ENCODE assay signal across 8 mouse cellular contexts in the genomic region with DNA sequence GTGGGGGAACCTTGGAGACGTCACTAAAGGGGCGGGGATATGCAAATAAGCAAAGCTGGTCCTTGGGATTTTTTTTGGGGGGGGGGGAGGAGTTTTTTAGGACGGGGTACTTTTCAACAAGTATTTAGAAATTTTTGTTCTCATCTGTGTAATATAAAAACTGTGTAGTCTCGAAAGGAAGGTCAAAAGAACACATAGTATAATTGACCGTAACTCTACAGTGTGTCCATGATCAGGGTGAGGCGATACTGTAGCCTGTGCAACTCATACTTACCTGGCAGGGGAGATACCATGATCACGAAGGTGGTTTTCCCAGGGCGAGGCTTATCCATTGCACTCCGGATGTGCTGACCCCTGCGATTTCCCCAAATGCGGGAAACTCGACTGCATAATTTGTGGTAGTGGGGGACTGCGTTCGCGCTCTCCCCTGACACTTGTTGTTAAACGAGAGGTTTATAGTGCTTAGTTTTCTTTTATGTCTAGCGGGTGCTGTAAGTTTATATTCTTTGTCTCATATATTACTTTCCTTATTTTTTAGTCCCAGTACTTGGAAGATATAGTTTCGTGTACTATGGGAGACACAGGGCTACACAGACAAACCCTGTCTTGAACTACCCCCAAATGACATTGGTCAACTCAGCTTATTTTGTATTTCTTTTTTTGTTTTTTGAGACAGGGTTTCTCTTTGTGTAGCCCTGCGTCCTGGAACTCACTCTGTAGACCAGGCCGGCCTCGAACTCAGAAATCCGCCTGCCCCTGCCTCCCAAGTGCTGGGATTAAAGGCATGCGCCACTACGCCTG. TPM values are rescaled to one million over a fixed set of nuclear protein-coding genes. Genes with fewer than 3 reads are reported as not detected.
DNase-seq lines count a peak whose midpoint lies in the region; ATAC-seq and TF ChIP-seq lines count a peak whose summit lies in the region.
"Not testable (repeated sequence)": the region's sequence is repeated elsewhere in the genome, so short reads cannot be mapped to it uniquely, and the experiment has no call there.

No protein-coding gene starts in this region.

- DNase-seq in G1E (ENCODE audit: low spot score) = peak; percentile 53
- DNase-seq in cerebellum, adult 2 months = peak; percentile 87
- DNase-seq in forebrain, postnatal 0 days = peak; percentile 94
- peak; percentile 85 for DNase-seq in heart, postnatal 4 days
- DNase-seq in layer of hippocampus, adult 2 months (ENCODE audit: low spot score in 2 of 2) = peak; percentile 71 to 78
- peak; percentile 72 for DNase-seq in lung, adult 2 months
- DNase-seq in testis, postnatal 10 days (ENCODE audit: low spot score) = peak; percentile 87

- peaks cover 33% of the 10 kb centered on the region for H3K4me1 ChIP-seq in G1E (ENCODE audit: insufficient read depth, low read depth, low read length)
- H3K4me1 ChIP-seq in cerebellum, adult 2 months (ENCODE audit: control insufficient read depth, insufficient read depth, low read length); forebrain, postnatal 0 days (ENCODE audit: insufficient read depth); lung, adult 2 months (ENCODE audit: control insufficient read depth, insufficient read depth, low read length): not testable (repeated sequence)
- peaks cover 22% of the 10 kb centered on the region for H3K4me1 ChIP-seq in neural tube, embryonic 15.5 days

- not testable (repeated sequence) for H3K27ac ChIP-seq in cerebellum, adult 2 months (ENCODE audit: insufficient read depth, low read length)
- peak overlapping the region; percentile 66 for H3K27ac ChIP-seq in forebrain, postnatal 0 days (ENCODE audit: low read depth, low read length)
- H3K27ac ChIP-seq in layer of hippocampus, adult 2 months = peak overlapping the region; percentile 89
- peak overlapping the region; percentile 82 for H3K27ac ChIP-seq in neural tube, embryonic 15.5 days (replicated peaks)

- H3K4me3 ChIP-seq in G1E (ENCODE audit: low read depth, low read length) = peak overlapping the region; percentile 45; the same call in 1 of the 2 replicates
- H3K4me3 ChIP-seq in cerebellum, adult 2 months (replicated peaks; ENCODE audit: insufficient read depth, low read depth, low read length) = peak overlapping the region; percentile 20
- H3K4me3 ChIP-seq in forebrain, postnatal 0 days (ENCODE audit: low read depth, low read length) = peak overlapping the region; percentile 29
- H3K4me3 ChIP-seq in layer of hippocampus, adult 2 months = peak overlapping the region; percentile 52
- H3K4me3 ChIP-seq in lung, adult 2 months (replicated peaks; ENCODE audit: extremely low read depth, low read depth, low read length) = peak overlapping the region; percentile 43
- peak overlapping the region; percentile 36 for H3K4me3 ChIP-seq in neural tube, embryonic 15.5 days (replicated peaks)

- ATAC-seq in G1E (ENCODE audit: extremely low read depth, insufficient number of reproducible peaks, low FRiP score, poor library complexity, severe bottlenecking) = peak; percentile 69
- ATAC-seq in forebrain, postnatal 0 days = peak; percentile 85
- peak; percentile 88 for ATAC-seq in neural tube, embryonic 15.5 days (ENCODE audit: low FRiP score)

- H3K9me3 ChIP-seq in G1E (replicated peaks); forebrain, postnatal 0 days (ENCODE audit: low read length); neural tube, embryonic 15.5 days (replicated peaks): not testable (repeated sequence)

- H3K9ac ChIP-seq in forebrain, postnatal 0 days = peak overlapping the region; percentile 29
- peak overlapping the region; percentile 26; the same call in 1 of the 2 replicates for H3K9ac ChIP-seq in neural tube, embryonic 15.5 days (replicated peaks)

- WGBS in cerebellum, adult 2 months = 3% methylated on average over 24 of the region's 24 CpGs
- WGBS in forebrain, postnatal 0 days = under 1% methylated on average over 23 of the region's 24 CpGs
- 2% methylated on average over 24 of the region's 24 CpGs for WGBS in lung, adult 2 months
- WGBS in neural tube, embryonic 15.5 days = under 1% methylated on average over 24 of the region's 24 CpGs

- not testable (repeated sequence) for H3K27me3 ChIP-seq in G1E (ENCODE audit: insufficient read depth, low read length); cerebellum, adult 2 months (ENCODE audit: control insufficient read depth, insufficient read depth, low read length); forebrain, postnatal 0 days (ENCODE audit: insufficient read depth, low read length); neural tube, embryonic 15.5 days (replicated peaks)

- H3K36me3 ChIP-seq in G1E (replicated peaks); forebrain, postnatal 0 days (ENCODE audit: insufficient read depth); neural tube, embryonic 15.5 days: not testable (repeated sequence)

- peak overlapping the region; percentile 40 for H3K4me2 ChIP-seq in forebrain, postnatal 0 days (ENCODE audit: low read depth)
- H3K4me2 ChIP-seq in neural tube, embryonic 15.5 days = peak overlapping the region; percentile 57

- peak; percentile 99 for TF ChIP-seq POLR2A in cerebellum, adult 2 months (IDR thresholded peaks at IDR 0.05; ENCODE audit: borderline replicate concordance, insufficient read depth, low read length)
- TF ChIP-seq POLR2A in lung, adult 2 months (IDR thresholded peaks at IDR 0.05; ENCODE audit: borderline replicate concordance, extremely low read depth, low read depth, low read length) = peak; percentile 100

- not testable (repeated sequence) for TF ChIP-seq CTCF in G1E (IDR thresholded peaks at IDR 0.05; ENCODE audit: low read depth, low read length); cerebellum, adult 2 months (IDR thresholded peaks at IDR 0.05; ENCODE audit: borderline replicate concordance, insufficient read depth, low read depth, low read length); forebrain, postnatal 0 days (IDR thresholded peaks at IDR 0.05; ENCODE audit: low read depth); layer of hippocampus, adult 2 months (conservative IDR thresholded peaks at IDR 0.05); lung, adult 2 months (IDR thresholded peaks at IDR 0.05; ENCODE audit: insufficient read depth, low read length)

RNA-seq across cellular contexts. Expression of gene Tex14, which starts 21.8 kb away (rescaled TPM):
- total RNA-seq in G1E (2014; fragmentation: Nextera tagmentation) (not detected in 2 replicates), G1E (2017) (0.12 and 0.16 TPM in 2 replicates)
- polyA plus RNA-seq in G1E (2012) = not detected in 2 replicates
- 0.87 and 0.98 TPM in 2 replicates for polyA plus RNA-seq in cerebellum, adult 2 months (2012; rRNA removed)
- 0.23 and 0.81 TPM in 2 replicates for total RNA-seq in forebrain, postnatal 0 days (2014; rRNA removed)
- polyA plus RNA-seq in forebrain, postnatal 0 days (2015; fragmentation: Nextera tagmentation; extraction: Ambion mirVana) = 0.03 and 0.23 TPM in 2 replicates
- not detected for total RNA-seq in heart, postnatal 4 days (2021)
- total RNA-seq in layer of hippocampus, adult 2 months (2021) = under 1 TPM; 0.20 to 0.26 TPM
- 0.39 and 0.45 TPM in 2 replicates for polyA plus RNA-seq in lung, adult 2 months (2012; rRNA removed)
- polyA plus RNA-seq in neural tube, embryonic 15.5 days (2015; fragmentation: Nextera tagmentation; extraction: Ambion mirVana) = 0.86 and 0.92 TPM in 2 replicates

RNA-seq across cellular contexts. Expression of gene Rad51c, which starts 21.9 kb away (rescaled TPM):
- total RNA-seq in G1E (2014; fragmentation: Nextera tagmentation) (4.4 and 4.7 TPM in 2 replicates), G1E (2017) (3.8 and 5.8 TPM in 2 replicates)
- polyA plus RNA-seq in G1E (2012) = 0.59 and 0.74 TPM in 2 replicates
- 4.5 and 4.7 TPM in 2 replicates for polyA plus RNA-seq in cerebellum, adult 2 months (2012; rRNA removed)
- total RNA-seq in forebrain, postnatal 0 days (2014; rRNA removed) = 1.9 and 4.0 TPM in 2 replicates
- 1.9 and 2.6 TPM in 2 replicates for polyA plus RNA-seq in forebrain, postnatal 0 days (2015; fragmentation: Nextera tagmentation; extraction: Ambion mirVana)
- total RNA-seq in heart, postnatal 4 days (2021) = 10 to 100 TPM; 10.5 to 11.1 TPM
- total RNA-seq in layer of hippocampus, adult 2 months (2021) = 1 to 10 TPM; 4.0 to 4.2 TPM
- polyA plus RNA-seq in lung, adult 2 months (2012; rRNA removed) = 0.36 and 0.44 TPM in 2 replicates
- polyA plus RNA-seq in neural tube, embryonic 15.5 days (2015; fragmentation: Nextera tagmentation; extraction: Ambion mirVana) = 4.0 and 5.7 TPM in 2 replicates
